Mouse (Mus musculus) heart, embryonic 13.5 days (tissue): ENCODE results near the gene Atpaf1. TPM values are rescaled to one million over a fixed set of nuclear protein-coding genes. Genes with fewer than 3 reads are reported as not detected.

Source experiments
- ATAC-seq: fragments of 200-750 bp; cut with Nextera tagmentation; 2 replicates; pipeline ENCODE4 v1.8.0; 2017; ENCODE audit warnings: moderate TSS enrichment; ENCODE audit not compliant: insufficient number of reproducible peaks, low FRiP score, low TSS enrichment; ENCODE audit errors: extremely low read depth
- H3K27ac ChIP-seq: fragments of 300-500 bp; sonication (generic); replicated peaks from 2 replicates; pipeline ENCODE4 v1.5.1; 2015; ENCODE audit warnings: moderate library complexity, mild to moderate bottlenecking, inconsistent platforms
- H3K27me3 ChIP-seq: fragments of 300-500 bp; sonication (generic); replicated peaks from 2 replicates; pipeline ENCODE4 v1.6.1; 2015; ENCODE audit warnings: mild to moderate bottlenecking, inconsistent platforms
- H3K36me3 ChIP-seq: fragments of 300-500 bp; sonication (generic); 2 replicates; pipeline ENCODE4 v1.6.1; 2015; ENCODE audit warnings: mild to moderate bottlenecking, inconsistent platforms
- H3K4me1 ChIP-seq: fragments of 300-500 bp; sonication (generic); 2 replicates; pipeline ENCODE4 v1.6.1; 2015; ENCODE audit warnings: inconsistent platforms
- H3K4me2 ChIP-seq: fragments of 300-500 bp; sonication (generic); 2 replicates; pipeline ENCODE4 v1.6.1; 2015; ENCODE audit warnings: inconsistent platforms, mild to moderate bottlenecking, moderate library complexity
- H3K4me3 ChIP-seq: fragments of 300-500 bp; sonication (generic); 2 replicates; pipeline ENCODE4 v1.5.1; 2015; ENCODE audit warnings: moderate library complexity, mild to moderate bottlenecking, inconsistent platforms
- H3K9ac ChIP-seq: fragments of 300-500 bp; sonication (generic); 2 replicates; pipeline ENCODE4 v1.6.1; 2015; ENCODE audit warnings: inconsistent platforms, mild to moderate bottlenecking, moderate library complexity
- H3K9me3 ChIP-seq: fragments of 300-500 bp; sonication (generic); 2 replicates; pipeline ENCODE4 v1.6.1; 2016; ENCODE audit warnings: inconsistent platforms
- WGBS: fragments of 180-500 bp; shearing (Covaris S2); methylation state at CpG from one replicate; pipeline ENCODE4 v1.1.7; 2015; ENCODE audit warnings: mixed read lengths; 5-methylcytosine and 5-hydroxymethylcytosine counted together
- polyA plus RNA-seq: library from polyadenylated mRNA; unstranded; fragments of >200 nt; fragmentation: Nextera tagmentation; extraction: Ambion mirVana; gene quantifications from 2 replicates; pipeline ENCODE4 v1.2.1, GENCODE M21; 2015

Gene Atpaf1
- polyA plus RNA-seq, 1 experiment from 2014 or later, result 54.5 TPM

GRCm38 (mm10) chr4:115812326-115812725 is 27.7 kb downstream of the Atpaf1 start:
- Histone ChIP-seq H3K4me3 (no peak overlapping the region), H3K36me3 (peaks cover 58% of the 10 kb centered on the region), H3K4me2 (no peak overlapping the region), H3K27me3 (no peaks in the 10 kb centered on the region), H3K9me3 (no peaks in the 10 kb centered on the region), H3K27ac (no peak overlapping the region), H3K9ac (no peak overlapping the region), H3K4me1 (no peaks in the 10 kb centered on the region)
- ATAC-seq, result no peak
- WGBS, result 84% methylated on average over 4 of the region's 4 CpGs

- no peaks in the 10 kb centered on the region for H3K4me1 ChIP-seq
- H3K4me2 ChIP-seq, result no peak overlapping the region
- H3K9ac ChIP-seq, result no peak overlapping the region
- no peaks in the 10 kb centered on the region for H3K9me3 ChIP-seq
- ATAC-seq, result no peak
- H3K27me3 ChIP-seq, result no peaks in the 10 kb centered on the region
- WGBS, result 88% methylated on average over 5 of the region's 5 CpGs
- no peak overlapping the region for H3K4me3 ChIP-seq
- no peak overlapping the region for H3K27ac ChIP-seq
- H3K36me3 ChIP-seq, result peaks cover 58% of the 10 kb centered on the region
Measured at GRCm38 (mm10) chr4:115815606-115816005, 31.0 kb downstream of the Atpaf1 start.

GRCm38 (mm10) chr4:115820199-115820598 is 35.6 kb downstream of the Atpaf1 start:
- H3K4me3 ChIP-seq, result no peak overlapping the region
- ATAC-seq, result no peak
- no peak overlapping the region for H3K27ac ChIP-seq
- H3K4me1 ChIP-seq, result peaks cover 45% of the 10 kb centered on the region
- peaks cover 24% of the 10 kb centered on the region for H3K36me3 ChIP-seq
- H3K4me2 ChIP-seq, result no peak overlapping the region
- 43% methylated on average over 3 of the region's 3 CpGs for WGBS
- H3K27me3 ChIP-seq, result no peaks in the 10 kb centered on the region
- H3K9ac ChIP-seq, result no peak overlapping the region
- H3K9me3 ChIP-seq, result no peaks in the 10 kb centered on the region

- WGBS, result 64% methylated on average over 3 of the region's 3 CpGs
- H3K27me3 ChIP-seq, result no peaks in the 10 kb centered on the region
- H3K27ac ChIP-seq, result no peak overlapping the region
- H3K4me1 ChIP-seq, result peaks cover 47% of the 10 kb centered on the region
- peaks cover 16% of the 10 kb centered on the region for H3K36me3 ChIP-seq
- H3K4me2 ChIP-seq, result no peak overlapping the region
- ATAC-seq, result no peak
- no peak overlapping the region for H3K4me3 ChIP-seq
- no peak overlapping the region for H3K9ac ChIP-seq
- no peaks in the 10 kb centered on the region for H3K9me3 ChIP-seq
Measured at GRCm38 (mm10) chr4:115820944-115821343, 36.3 kb downstream of the Atpaf1 start.

- ATAC-seq, result no peak
- no peaks in the 10 kb centered on the region for H3K9me3 ChIP-seq
- no peaks in the 10 kb centered on the region for H3K27me3 ChIP-seq
- peak overlapping the region; percentile 40 for H3K27ac ChIP-seq
- H3K9ac ChIP-seq, result no peak overlapping the region
- H3K4me3 ChIP-seq, result no peak overlapping the region
- H3K4me2 ChIP-seq, result no peak overlapping the region
- H3K36me3 ChIP-seq, result peaks cover 11% of the 10 kb centered on the region
- H3K4me1 ChIP-seq, result peaks cover 47% of the 10 kb centered on the region
Measured at GRCm38 (mm10) chr4:115821431-115821830, 36.8 kb downstream of the Atpaf1 start.

GRCm38 (mm10) chr4:115821928-115822327 is 37.3 kb downstream of the Atpaf1 start:
- Histone ChIP-seq H3K27me3 (no peaks in the 10 kb centered on the region), H3K4me1 (peaks cover 48% of the 10 kb centered on the region), H3K4me3 (no peak overlapping the region), H3K27ac (peak overlapping the region; percentile 40), H3K9me3 (no peaks in the 10 kb centered on the region), H3K4me2 (no peak overlapping the region), H3K9ac (no peak overlapping the region), H3K36me3 (peaks cover 8% of the 10 kb centered on the region; the same call in 1 of the 2 replicates)
- ATAC-seq, result peak; percentile 27; the same call in 1 of the 2 replicates
- 22% methylated on average over 3 of the region's 3 CpGs for WGBS

- H3K9me3 ChIP-seq, result no peaks in the 10 kb centered on the region
- no peak for ATAC-seq
- no peak overlapping the region for H3K4me2 ChIP-seq
- peak overlapping the region; percentile 61 for H3K27ac ChIP-seq
- H3K36me3 ChIP-seq, result peaks cover 8% of the 10 kb centered on the region; the same call in 1 of the 2 replicates
- 30% methylated on average over 2 of the region's 2 CpGs for WGBS
- peaks cover 63% of the 10 kb centered on the region for H3K4me1 ChIP-seq
- no peaks in the 10 kb centered on the region for H3K27me3 ChIP-seq
- H3K9ac ChIP-seq, result no peak overlapping the region
- no peak overlapping the region for H3K4me3 ChIP-seq
Measured at GRCm38 (mm10) chr4:115824178-115824577, 39.6 kb downstream of the Atpaf1 start.

- H3K27me3 ChIP-seq, result no peaks in the 10 kb centered on the region
- H3K27ac ChIP-seq, result no peak overlapping the region
- no peaks in the 10 kb centered on the region for H3K9me3 ChIP-seq
- no peaks in the 10 kb centered on the region for H3K36me3 ChIP-seq
- H3K4me2 ChIP-seq, result no peak overlapping the region
- peaks cover 74% of the 10 kb centered on the region for H3K4me1 ChIP-seq
- no peak overlapping the region for H3K9ac ChIP-seq
- H3K4me3 ChIP-seq, result no peak overlapping the region
- no peak for ATAC-seq
- WGBS, result 65% methylated on average over 2 of the region's 2 CpGs
Measured at GRCm38 (mm10) chr4:115825271-115825670, 40.7 kb downstream of the Atpaf1 start.

- 63% methylated on average over 3 of the region's 3 CpGs for WGBS
- Histone ChIP-seq H3K27me3 (no peaks in the 10 kb centered on the region), H3K4me3 (peak overlapping the region; percentile 93; the same call in 1 of the 2 replicates), H3K4me2 (peak overlapping the region; percentile 85), H3K36me3 (peaks cover 12% of the 10 kb centered on the region), H3K9ac (no peak overlapping the region; the same call in 1 of the 2 replicates), H3K9me3 (no peaks in the 10 kb centered on the region), H3K27ac (no peak overlapping the region), H3K4me1 (peaks cover 61% of the 10 kb centered on the region)
- no peak for ATAC-seq
Measured at GRCm38 (mm10) chr4:115827066-115827465, 42.5 kb downstream of the Atpaf1 start.

GRCm38 (mm10) chr4:115827535-115827887 is 42.9 kb downstream of the Atpaf1 start:
- WGBS, result 2% methylated on average over 4 of the region's 4 CpGs
- H3K27ac ChIP-seq, result peak overlapping the region; percentile 91
- peak overlapping the region; percentile 92 for H3K9ac ChIP-seq
- no peaks in the 10 kb centered on the region for H3K9me3 ChIP-seq
- H3K4me1 ChIP-seq, result peaks cover 57% of the 10 kb centered on the region
- H3K27me3 ChIP-seq, result no peaks in the 10 kb centered on the region
- peak overlapping the region; percentile 85 for H3K4me2 ChIP-seq
- peaks cover 17% of the 10 kb centered on the region for H3K36me3 ChIP-seq
- H3K4me3 ChIP-seq, result peak overlapping the region; percentile 93
- no peak for ATAC-seq

GRCm38 (mm10) chr4:115827888-115828571 is 43.4 kb downstream of the Atpaf1 start, which contains the start of gene Mob3c:
Gene Mob3c (plus strand): TSS chr4:115828092.
- ATAC-seq, result peak; percentile 82
- under 1% methylated on average over 57 of the region's 57 CpGs for WGBS

GRCm38 (mm10) chr4:115828572-115828902 is 43.9 kb downstream of the Atpaf1 start:
- Histone ChIP-seq H3K4me3 (peak overlapping the region; percentile 93), H3K27ac (peak overlapping the region; percentile 91; the same call in 1 of the 2 replicates), H3K4me1 (peaks cover 47% of the 10 kb centered on the region), H3K9me3 (no peaks in the 10 kb centered on the region), H3K9ac (peak overlapping the region; percentile 92), H3K36me3 (peaks cover 27% of the 10 kb centered on the region), H3K27me3 (no peaks in the 10 kb centered on the region), H3K4me2 (peak overlapping the region; percentile 85)
- ATAC-seq, result no peak
- 5% methylated on average over 8 of the region's 8 CpGs for WGBS

More at GRCm38 (mm10) chr4:115827888-115828571, 43.4 kb downstream of the Atpaf1 start, which contains the start of gene Mob3c:
- H3K27ac ChIP-seq, result peak within 1 kb of the TSS; percentile 91
- peak within 1 kb of the TSS; percentile 92 for H3K9ac ChIP-seq
- peak within 1 kb of the TSS; percentile 93 for H3K4me3 ChIP-seq
- H3K4me2 ChIP-seq, result peak within 1 kb of the TSS; percentile 85
- peaks cover 52% of the 10 kb centered on the region for H3K4me1 ChIP-seq
- no peaks in the 10 kb centered on the region for H3K27me3 ChIP-seq
- H3K36me3 ChIP-seq, result peaks cover 22% of the 10 kb centered on the region
- no peaks in the 10 kb centered on the region for H3K9me3 ChIP-seq
